Mouse (Mus musculus) neutrophil, adult 5-6 weeks (primary cell): ENCODE measurements around the gene Gpd1. TPM values are rescaled to one million over a fixed set of nuclear protein-coding genes. Genes with fewer than 3 reads are reported as not detected.
"Not testable (repeated sequence)": the region's sequence is repeated elsewhere in the genome, so short reads cannot be mapped to it uniquely, and the experiment has no call there.

Source experiments
- ATAC-seq: fragments of 151-379, 151-347 bp; 2 replicates; pipeline ENCODE4 v1.8.0; 2017; ENCODE audit warnings: mild to moderate bottlenecking, moderate TSS enrichment; ENCODE audit not compliant: insufficient number of reproducible peaks, poor library complexity, low FRiP score, severe bottlenecking; ENCODE audit errors: extremely low read depth
- total RNA-seq: library from RNA; stranded (forward); fragments of 200-1000 nt; gene quantifications from 2 replicates; pipeline ENCODE4 v1.2.3, GENCODE M21; 2017

Gpd1 gene
- total RNA-seq, 1 experiment from 2014 or later, result not detected

DNA sequence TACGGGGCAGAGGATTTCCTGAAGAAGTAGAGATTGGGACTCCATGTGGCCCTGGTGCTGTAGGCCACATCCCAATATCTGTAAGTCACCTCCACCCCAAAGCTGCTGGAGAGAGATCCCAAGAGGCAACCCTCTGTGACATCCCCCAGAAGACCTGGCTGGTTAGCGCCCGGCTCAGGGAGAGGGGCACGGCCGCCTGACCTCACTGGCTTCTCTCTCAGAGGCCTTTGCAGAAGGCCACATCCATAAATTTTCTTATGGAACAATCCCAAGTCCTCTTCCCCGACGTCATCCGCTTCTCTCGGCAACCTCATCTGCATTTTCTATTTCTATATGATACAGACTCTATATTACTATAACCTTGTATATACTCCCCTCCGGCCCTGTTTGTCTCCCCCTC lies 17.6 kb upstream of the Gpd1 start:
- no peak for ATAC-seq

DNA sequence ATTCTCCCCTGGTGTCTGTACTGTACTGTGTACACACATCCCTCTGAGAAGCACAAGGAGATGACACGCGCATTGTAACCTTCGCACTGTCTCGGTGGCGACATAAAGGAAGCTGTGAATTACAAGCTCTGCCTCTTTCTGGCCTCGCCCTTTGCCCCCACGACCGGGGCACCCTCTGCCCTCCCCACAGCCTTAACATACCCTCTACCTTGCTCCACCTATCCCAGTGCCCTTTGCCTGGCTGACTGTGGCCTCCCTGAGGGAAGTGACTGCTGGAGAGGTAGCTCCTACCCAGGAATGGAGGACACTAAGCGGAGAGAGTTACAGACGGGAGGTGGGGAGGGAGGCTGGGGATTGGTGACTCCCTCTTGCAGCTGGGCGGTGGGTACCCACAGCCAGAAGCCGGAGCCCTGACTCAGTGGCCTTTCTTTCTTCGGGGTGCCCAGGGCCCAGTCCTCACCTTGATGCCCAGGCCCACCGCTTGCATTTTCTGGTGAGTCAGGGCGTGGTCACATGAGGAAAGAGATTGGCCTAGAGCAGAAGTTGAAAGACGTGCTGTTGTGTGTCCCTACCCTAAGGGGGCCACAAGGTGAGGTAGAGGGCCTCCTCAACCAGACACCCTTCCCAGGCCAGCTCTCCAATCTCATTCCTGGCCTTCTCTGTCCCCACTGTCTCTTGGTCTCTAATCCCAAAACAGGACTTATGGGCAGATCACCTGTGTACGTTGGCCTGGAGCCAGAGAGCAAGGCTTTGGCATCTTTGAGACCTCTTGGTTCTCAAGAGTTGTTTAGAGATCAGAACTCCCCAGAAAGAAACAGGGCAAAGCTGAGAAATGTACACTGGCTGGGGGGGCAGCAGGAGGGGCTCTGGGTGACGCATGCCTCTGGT lies 16.9 kb upstream of the Gpd1 start:
- ATAC-seq, result no peak

DNA sequence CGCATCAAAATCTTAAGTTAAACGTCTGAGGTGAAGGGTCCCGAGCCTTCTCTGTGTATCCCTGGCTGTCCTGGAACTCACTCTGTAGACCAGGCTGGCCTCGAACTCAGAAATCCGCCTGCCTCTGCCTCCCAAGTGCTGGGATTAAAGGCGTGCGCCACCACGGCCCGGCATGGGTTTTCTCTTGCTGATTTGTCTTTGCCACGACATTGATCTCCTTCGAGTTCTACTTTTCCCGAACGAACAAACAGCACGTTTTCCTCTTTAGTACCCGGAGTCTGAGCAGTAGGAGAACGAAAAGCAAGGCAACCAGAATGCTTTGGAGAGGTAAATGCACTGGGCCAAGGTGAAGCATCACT lies 15.7 kb upstream of the Gpd1 start:
- not testable (repeated sequence) for ATAC-seq

DNA sequence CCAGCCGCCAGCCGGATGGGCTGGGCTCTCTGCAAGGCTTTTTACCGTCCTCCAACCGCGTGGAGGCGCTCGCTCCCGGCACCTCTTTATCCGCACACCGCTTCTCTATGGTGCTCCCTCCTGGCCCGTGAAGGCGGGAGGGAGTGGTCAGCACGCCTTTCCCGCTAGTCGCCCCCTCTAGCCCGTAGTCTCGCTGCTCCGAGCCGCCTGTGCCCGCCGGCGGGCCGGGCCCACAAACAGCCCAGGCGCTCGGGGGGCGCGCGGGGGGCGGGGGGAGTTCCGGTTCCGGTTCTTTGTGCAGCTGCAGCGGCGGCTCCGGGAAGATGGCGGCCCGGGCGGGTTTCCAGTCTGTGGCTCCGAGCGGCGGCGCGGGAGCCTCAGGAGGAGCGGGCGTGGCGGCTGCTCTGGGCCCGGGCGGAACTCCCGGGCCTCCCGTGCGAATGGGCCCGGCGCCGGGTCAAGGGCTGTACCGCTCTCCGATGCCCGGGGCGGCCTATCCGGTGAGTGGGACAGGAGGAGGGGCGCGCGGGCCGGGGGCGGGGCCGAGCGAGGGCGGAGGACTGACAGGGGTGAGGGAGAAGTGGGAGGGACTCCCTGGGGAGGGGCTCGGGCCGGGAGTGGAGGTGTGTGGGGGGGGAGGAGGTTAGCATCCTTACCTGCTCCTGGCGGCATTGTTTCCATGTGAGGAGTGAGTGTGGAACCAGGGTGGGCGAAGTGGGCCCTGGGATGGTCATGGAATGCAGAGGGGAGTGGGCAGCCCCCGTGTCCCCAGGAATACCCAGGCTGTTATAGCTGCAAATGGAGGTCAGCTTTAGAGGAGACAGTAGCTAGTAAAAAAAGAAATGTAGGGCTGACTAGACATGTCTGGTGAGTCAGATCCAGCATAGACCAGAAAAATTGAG lies 15.1 kb upstream of the Gpd1 start, which contains the start of gene Smarcd1:
Smarcd1 (plus strand) TSS at position 131 of the 902 bp plus-strand sequence.
- ATAC-seq, result peak; percentile 93

DNA sequence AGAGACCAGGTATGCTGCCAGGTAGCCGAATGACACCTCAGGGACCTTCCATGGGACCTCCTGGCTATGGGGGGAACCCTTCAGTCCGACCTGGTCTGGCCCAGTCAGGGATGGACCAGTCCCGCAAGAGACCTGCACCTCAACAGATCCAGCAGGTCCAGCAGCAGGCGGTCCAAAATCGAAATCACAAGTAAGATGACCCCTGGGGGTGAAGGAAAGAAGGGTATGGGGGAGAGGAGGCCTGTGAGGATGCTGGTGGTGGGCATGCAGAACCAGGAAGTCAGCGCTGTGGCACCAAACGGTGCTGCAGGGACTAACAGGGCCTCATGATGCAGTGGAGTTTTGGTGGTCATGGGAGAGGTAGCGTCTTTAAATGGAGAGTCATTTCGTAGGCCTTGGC lies 14.2 kb upstream of the Gpd1 start:
- ATAC-seq, result no peak

DNA sequence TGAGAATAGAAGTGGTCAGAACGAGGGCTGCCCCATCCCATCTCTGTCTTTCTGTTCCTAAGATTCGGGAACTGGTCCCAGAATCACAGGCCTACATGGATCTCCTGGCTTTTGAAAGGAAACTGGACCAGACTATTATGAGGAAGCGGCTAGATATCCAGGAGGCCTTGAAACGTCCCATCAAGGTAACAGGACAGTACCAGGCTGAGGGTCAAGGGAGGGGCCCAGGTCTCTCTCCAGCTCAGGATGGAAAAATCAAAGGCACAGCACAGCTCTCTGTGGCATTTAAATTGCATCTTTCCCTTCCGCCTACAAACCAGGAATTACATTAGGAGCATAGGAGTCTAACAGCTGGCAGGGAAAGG lies 13.7 kb upstream of the Gpd1 start:
- ATAC-seq, result no peak

DNA sequence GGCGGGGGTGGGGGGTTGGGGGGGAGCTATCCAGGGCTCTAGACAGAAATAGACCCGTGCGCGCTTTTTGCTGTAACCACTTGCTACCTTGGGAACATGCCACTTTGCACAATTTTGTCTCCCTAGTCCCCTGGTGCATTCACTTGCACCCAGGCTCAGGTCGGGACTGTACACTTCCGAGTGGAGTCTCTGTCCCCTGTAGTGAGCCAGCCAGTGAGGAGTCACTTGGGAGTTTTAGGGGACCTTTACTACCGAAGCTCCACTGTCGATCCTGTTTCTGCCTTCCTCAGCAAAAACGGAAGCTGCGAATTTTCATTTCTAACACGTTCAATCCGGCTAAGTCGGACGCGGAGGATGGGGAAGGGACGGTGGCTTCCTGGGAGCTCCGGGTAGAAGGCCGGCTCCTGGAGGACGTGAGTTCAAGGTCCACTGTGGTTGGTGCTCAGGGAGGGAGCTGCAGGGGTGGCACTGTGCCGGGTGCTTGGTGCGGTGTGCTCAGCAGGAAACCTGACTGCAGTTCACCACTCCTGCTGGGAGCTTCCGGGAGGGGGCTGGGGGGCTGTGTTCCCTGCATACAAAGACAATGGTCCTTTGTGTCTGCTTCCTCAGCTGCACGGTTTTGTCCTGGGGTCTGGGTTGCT lies 13.2 kb upstream of the Gpd1 start:
- ATAC-seq, result no peak

DNA sequence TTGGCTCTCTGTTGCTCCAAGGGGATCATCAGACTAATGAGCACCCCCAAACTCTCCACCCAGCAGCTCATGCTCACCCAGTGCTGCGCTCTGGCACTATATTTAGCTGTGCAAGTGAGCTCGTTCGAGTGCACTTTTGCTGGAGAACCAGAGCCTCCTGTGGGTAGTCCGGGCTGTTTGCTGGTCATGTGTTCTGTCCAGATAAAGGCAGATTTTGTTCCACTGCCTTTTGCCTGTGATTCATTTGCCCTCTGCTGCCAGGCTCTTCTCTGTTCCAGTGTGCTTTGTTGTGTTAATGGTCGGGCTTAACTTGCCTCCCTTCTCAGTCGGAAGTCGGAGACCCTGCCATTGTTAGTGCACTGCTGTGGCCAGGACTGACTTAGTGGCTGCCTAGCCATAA lies 12.4 kb upstream of the Gpd1 start:
- ATAC-seq, result no peak

DNA sequence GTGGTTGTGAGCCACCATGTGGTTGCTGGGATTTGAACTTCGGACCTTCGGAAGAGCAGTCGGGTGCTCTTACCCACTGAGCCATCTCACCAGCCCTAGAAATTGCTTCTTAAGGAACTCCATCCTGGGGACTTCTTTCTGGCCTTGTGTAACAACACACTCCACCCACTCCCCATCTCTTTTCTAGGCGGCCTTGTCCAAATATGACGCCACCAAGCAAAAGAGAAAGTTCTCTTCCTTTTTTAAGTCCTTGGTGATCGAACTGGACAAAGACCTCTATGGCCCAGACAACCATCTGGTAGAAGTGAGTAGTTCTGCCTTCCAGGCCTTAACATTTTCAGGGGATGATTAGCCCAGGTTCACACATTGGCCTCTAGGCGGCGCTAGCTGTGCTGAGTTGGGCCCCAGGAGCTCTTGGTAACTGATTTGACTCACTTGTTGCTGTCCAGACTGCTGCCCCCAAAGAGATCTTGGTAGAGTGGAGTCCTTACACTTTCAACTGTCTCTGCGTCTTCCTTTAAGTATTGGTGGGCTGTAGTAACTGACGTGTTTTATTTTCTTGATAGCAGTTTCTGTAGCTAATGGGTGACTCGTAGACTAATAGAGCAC lies 11.8 kb upstream of the Gpd1 start, which contains the start of gene Gm17349:
Gm17349 (minus strand) TSS at position 51 of the 609 bp plus-strand sequence.
- ATAC-seq, result peak; percentile 37; the same call in 1 of the 2 replicates

DNA sequence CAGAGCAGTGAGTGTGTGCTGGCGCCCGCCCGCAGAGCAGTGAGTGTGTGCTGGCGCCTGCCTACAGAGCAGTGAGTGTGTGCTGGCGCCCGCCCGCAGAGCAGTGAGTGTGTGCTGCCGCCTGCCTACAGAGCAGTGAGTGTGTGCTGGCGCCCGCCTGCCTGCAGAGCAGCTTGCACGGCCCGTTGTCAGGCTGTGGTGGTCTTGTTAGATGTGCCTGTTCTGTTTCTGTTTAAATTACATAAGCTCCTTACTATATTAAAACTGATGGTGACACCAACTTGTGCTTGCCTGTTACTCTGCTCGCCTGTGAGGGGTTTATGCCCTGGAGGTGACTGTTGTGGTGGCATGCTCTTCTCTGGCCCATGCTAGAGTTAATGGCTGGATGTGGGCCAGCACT lies 9.1 kb upstream of the Gpd1 start:
- ATAC-seq, result no peak

DNA sequence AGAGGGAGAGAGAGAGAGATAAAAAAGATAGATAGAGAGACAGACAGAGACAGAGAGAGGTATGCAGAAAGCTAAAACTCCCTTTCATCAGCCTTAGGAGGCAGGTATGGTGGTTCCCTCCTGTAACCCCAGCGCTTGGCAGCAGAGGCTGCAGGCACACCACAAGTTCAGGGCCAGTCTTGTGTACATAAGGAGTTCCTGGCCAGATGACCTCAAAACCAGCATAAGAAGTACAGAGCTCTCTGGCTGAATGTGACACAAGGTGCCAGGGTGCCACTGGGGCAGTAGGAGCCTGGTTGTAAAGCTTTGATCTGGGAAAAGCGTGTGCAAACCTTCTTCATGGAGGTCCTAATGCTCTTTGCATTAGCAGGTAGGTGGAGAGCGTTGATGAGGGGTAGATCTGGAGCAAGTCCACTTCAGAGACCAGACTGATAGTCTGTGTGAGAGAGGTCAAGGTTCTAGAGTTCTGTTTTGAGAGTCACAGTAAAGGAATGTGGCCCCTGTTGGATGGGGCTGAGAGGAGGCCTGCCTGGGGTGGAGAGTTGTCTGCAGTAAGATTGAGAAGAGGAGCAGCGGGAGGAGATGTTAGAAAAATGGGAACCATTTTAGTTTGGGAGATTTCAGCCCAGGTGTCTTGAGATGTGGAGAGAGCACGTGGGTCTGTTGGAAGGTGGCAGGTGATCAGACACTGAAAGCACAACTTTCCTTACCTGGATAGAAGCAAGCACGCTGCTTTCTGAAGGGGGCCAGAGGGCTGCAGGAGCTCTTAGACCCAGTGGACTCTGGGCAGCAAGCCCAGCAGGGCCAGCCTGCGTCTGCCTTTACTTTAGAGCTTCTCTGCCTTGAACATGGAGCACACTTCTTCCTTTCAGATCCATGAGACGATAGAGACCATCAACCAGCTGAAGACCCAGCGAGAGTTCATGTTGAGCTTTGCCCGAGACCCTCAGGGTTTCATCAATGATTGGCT lies 6.8 kb upstream of the Gpd1 start:
- no peak for ATAC-seq

DNA sequence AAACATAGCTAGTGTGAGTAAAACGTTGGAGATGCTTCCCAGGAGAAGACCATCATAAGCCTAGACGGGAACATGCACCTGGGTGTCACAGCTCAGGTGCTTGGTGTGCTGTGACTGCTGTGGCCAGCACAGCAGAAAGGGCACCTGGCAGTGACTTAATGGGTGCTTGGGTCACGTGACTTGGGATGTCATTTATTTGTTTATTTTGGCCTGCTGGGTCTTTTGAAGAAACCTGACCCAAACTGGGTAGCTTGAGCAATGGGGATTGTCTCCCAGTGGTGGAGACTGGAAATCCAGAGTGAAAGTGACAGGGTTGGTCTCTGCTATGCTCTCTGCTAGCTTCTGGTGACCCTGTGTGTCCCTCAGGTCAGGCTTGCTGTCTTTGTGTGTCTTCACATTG lies 5.8 kb upstream of the Gpd1 start:
- ATAC-seq, result no peak

DNA sequence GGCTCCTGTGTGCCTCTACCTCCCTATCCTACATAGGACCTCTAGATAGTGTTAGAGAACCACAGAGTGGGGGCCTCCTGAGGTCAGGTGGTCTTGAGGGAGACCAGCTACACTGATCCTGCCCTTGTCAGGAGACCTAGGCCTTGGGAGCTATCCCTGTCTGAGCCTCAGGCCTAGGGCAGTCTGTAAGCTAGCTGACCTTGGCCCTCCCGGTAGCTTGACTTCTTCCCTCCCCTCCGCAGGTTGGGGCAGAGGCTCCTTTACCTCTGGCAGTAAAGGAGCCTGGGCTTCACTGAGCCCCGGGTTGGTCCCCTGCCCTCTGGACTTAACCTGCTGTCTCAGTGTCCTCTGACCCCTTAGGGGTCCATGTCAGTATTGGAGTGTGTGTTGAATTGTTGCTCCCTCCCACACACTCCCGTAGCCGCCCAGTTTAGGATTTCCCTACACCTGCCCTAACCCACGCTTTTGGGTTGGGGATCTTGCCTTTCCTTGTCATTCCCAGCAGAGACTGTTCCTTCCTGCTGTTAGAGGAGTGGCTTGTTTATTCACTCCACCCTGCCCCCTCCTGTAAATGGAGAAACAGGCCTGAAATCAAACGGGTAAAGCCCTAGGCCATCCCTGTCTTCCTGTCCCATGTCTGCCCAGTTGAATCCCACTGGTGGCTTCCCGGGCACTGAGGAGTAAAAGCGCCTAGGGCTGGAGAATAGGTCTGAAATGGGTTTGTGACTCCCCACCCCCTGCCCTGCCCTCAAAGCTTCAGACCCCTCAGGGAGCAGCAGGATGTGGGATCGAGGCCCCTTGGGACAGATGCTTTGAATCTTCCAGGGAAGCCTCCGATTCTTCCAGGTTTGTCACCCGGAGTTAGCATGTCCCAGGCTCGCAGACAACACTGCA lies 4.4 kb upstream of the Gpd1 start:
- no peak for ATAC-seq

DNA sequence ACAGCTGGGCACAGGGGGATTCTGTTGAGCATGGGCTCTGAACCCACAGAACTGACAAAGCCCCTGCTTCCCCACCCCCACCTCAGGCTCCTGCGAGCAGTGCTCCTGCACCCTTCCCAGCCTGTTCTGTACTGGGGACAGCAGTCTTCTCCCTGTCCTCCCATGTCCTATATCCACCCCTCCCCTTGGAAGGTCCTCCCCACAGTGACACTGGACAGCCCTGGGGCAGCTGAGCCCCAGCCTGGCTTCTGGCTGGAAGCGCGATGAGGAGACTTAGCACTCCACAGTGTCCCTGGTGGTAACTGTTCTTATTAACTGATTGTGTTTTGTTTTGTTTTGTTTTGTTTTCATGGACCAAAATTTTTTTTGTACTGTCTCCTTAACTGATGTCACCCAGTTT lies 3.7 kb upstream of the Gpd1 start:
- ATAC-seq, result no peak

DNA sequence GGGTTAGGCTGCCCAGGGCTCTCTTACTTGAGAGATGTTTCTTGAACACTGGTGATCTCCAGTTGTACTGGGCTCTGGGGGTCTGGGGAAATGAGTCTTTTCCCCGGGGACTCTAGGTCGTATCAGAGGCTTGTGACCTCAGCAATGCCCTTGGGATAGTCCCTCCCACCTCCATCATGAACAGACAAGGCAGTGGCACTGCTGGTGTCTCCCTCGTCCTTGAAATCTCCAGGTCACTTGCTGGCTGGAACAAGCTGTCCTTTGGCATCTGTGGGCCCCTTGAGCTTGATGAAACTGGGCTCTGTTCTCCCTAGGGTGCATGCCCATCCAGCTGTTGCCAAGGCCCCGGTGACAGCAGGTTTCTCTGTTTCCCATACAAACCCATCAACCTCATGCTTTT lies 3.1 kb upstream of the Gpd1 start:
- no peak for ATAC-seq

DNA sequence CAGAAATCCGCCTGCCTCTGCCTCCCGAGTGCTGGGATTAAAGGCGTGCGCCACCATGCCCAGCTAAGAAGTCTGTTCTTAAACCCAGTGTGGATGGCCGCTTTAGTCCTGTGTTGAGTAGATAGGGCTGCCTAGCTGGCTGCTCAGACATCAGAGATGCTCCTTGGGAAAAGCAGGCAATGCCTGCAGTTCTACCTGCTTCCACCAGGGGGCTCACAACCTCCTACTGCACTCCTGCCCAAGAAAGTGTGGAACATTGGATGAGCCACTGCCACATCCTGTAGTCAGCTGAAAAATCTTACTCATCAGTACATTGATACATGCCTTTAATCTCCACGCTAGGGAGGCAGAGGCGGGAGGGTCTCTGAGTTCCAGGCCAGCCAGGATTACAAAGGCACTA lies 2.5 kb upstream of the Gpd1 start:
- peak; percentile 61 for ATAC-seq

DNA sequence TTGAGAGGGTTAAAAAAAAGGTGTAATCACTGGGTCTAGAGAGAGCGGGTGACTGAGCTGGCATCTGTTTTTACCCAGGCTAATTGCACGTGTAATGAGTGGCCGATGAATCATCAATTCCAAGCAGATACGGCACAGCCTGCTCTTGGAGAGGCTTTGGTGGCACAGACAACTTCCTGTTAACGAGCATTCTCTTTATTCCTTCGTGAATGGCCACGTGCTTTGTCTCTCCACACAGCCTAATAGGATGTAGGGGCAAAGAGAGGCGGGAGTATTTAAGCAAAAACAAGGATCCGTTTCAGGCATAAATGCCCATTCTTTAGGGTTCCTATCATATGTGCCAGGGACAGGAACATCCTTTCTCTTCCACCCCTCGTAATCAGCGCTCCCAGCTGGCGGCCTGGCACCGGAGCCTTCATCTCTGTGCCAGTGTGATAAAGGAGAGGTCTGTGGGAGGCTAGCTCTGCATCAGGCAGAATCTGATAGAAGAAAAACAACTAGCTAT lies 1.9 kb upstream of the Gpd1 start:
- ATAC-seq, result no peak
